Mouse (Mus musculus) testis, postnatal 14 days (tissue): Measurements from ENCODE around the gene Pcca.

ENCODE experiments used
- DNase-seq: peaks from one replicate; pipeline ENCODE4 v3.0.0; 2021; ENCODE audit warnings: low spot score

The Pcca gene

GRCm38 (mm10) chr14:122836221-122836620 is 302.1 kb downstream of the Pcca start:
- DNase-seq = no peak

GRCm38 (mm10) chr14:122837018-122837417 is 302.9 kb downstream of the Pcca start:
- DNase-seq = no peak

GRCm38 (mm10) chr14:122852506-122853057 is 318.5 kb downstream of the Pcca start:
- no peak for DNase-seq

- DNase-seq = no peak
Measured at GRCm38 (mm10) chr14:122859792-122860191, 325.7 kb downstream of the Pcca start.

GRCm38 (mm10) chr14:122862623-122863022 is 328.5 kb downstream of the Pcca start:
- no peak for DNase-seq

- DNase-seq = no peak
Measured at GRCm38 (mm10) chr14:122865462-122866129, 331.5 kb downstream of the Pcca start.

- no peak for DNase-seq
Measured at GRCm38 (mm10) chr14:122867531-122868285, 333.6 kb downstream of the Pcca start.

GRCm38 (mm10) chr14:122869831-122870230 is 335.7 kb downstream of the Pcca start:
- no peak for DNase-seq

- DNase-seq = no peak
Measured at GRCm38 (mm10) chr14:122871841-122872580, 337.9 kb downstream of the Pcca start.

GRCm38 (mm10) chr14:122872612-122873011 is 338.5 kb downstream of the Pcca start:
- no peak for DNase-seq

- DNase-seq = no peak
Measured at GRCm38 (mm10) chr14:122875056-122875455, 340.9 kb downstream of the Pcca start.

GRCm38 (mm10) chr14:122875636-122876035 is 341.5 kb downstream of the Pcca start:
- DNase-seq = no peak

GRCm38 (mm10) chr14:122876163-122876562 is 342.0 kb downstream of the Pcca start:
- DNase-seq = peak; percentile 46

GRCm38 (mm10) chr14:122876723-122877122 is 342.6 kb downstream of the Pcca start:
- no peak for DNase-seq

GRCm38 (mm10) chr14:122877787-122878186 is 343.7 kb downstream of the Pcca start:
- no peak for DNase-seq

GRCm38 (mm10) chr14:122880291-122880690 is 346.2 kb downstream of the Pcca start:
- DNase-seq = no peak

- DNase-seq = no peak
Measured at GRCm38 (mm10) chr14:122881699-122882098, 347.6 kb downstream of the Pcca start.

GRCm38 (mm10) chr14:122882201-122882639 is 348.1 kb downstream of the Pcca start:
- DNase-seq = no peak

- DNase-seq = no peak
Measured at GRCm38 (mm10) chr14:122882795-122883409, 348.8 kb downstream of the Pcca start.

- no peak for DNase-seq
Measured at GRCm38 (mm10) chr14:122883410-122883806, 349.3 kb downstream of the Pcca start.

- no peak for DNase-seq
Measured at GRCm38 (mm10) chr14:122883821-122884584, 349.9 kb downstream of the Pcca start.
